Mouse (Mus musculus) adrenal gland, postnatal 36 days (tissue): ENCODE measurements at regions not wholly inside any gene's neighbourhood (a gene's known extent, or its start where the extent isn't known, plus 50 kb on each side); places are given as distances from the start of the nearest gene placed in this dataset.
"Not testable (repeated sequence)": the region's sequence is repeated elsewhere in the genome, so short reads cannot be mapped to it uniquely, and the experiment has no call there.

Experiments
- DNase-seq, 2 experiments: peaks; one replicate each; pipeline ENCODE4 v3.0.0; 2021; ENCODE audit warnings: mixed read lengths in 1 of 2

DNA sequence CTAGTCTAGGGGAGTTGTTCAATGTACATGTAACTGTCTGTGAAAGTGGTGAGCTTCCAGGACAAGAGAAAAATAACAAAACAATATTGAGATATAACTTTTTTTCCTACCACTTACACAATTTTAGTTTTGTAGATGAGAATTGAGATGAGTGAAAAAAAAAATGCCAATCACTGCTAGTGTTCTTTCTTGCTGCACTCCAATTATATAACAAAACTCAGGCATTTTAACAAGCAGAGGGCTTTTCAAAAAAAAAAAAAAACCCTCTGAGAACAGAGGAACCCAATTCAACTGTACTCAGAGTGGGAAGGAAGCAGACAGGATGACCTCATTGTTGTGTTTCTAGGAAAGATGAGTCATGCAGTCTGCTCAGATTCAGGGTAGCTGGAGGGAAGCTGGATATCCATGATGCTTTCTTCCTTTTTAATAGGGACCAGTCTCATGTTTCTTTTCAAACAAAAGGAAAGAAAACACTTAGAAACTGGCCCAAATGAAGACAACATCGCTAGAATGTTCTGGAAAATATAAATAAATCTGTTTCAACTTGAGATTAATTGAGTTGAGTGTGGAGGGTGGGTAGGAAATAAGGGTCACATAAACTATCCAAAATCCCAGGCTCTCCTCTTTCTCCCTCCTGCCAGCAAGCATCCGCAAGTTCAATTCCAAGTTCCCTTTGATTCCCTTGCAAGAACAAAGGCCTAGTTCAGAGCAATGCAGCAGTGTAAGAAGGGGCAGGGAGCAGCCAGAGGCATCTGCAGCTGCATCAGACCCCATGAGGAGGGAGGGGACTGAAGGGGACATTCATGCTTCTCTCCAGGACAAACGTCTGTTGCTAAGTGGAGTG, 250.6 kb downstream of the Trib2 start:
- DNase-seq: peak in 1 of 2 experiments; percentile 12

DNA sequence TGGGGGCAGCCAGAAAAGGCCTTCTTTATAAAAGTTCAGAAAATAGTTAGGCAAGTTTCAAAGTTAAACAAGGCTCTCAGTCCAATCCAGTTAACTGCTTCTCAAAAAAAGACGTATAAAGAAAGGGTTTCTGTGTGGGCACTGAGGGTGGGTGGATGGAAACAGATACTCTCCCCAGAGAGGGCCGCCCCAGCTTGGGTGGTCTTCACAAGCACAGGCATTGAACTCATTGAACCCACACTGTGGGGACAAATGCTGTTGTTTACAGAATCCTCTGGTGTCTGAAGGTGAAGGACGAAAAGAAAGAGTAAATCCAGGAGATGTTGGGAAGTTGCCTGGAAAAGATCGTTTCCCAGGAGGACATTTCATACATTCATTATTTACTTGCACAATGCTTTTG, 253.9 kb downstream of the Trib2 start:
- DNase-seq: no peak

DNA sequence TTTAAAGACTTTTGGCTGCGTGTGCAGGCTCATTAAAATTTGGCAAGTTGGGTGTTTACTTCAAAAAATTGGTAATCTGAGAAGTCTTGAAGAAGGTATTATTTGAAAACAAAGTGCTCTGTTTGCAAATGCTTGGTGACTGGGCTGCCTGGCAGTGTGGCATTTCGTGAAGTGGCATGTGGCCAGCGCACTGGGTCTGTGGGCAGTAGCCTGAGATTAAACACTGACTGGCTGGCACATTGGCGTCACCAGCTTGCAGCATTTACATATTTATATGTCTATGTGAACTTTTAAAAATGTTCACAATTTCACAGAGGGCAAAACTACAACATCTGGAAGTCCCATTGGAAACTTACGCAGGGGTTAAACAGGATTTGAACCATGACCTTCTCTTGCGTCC, 261.3 kb downstream of the Trib2 start:
- no peak for DNase-seq

DNA sequence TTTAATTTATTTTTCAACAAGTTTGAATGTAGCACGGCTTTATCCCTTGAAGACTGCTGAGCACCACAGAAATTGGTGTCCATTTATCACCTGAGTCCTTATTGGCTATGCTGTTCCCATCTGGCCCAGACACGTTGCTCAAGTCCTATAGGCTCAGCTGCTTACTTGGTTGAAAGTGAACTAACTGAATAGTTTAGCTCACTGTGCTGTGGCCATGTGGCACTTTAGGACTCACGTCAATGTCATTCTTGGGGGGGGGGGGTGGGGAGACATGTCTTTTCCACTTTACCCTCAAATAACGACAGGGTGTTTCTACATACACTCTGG, 263.1 kb downstream of the Trib2 start:
- DNase-seq: no peak

DNA sequence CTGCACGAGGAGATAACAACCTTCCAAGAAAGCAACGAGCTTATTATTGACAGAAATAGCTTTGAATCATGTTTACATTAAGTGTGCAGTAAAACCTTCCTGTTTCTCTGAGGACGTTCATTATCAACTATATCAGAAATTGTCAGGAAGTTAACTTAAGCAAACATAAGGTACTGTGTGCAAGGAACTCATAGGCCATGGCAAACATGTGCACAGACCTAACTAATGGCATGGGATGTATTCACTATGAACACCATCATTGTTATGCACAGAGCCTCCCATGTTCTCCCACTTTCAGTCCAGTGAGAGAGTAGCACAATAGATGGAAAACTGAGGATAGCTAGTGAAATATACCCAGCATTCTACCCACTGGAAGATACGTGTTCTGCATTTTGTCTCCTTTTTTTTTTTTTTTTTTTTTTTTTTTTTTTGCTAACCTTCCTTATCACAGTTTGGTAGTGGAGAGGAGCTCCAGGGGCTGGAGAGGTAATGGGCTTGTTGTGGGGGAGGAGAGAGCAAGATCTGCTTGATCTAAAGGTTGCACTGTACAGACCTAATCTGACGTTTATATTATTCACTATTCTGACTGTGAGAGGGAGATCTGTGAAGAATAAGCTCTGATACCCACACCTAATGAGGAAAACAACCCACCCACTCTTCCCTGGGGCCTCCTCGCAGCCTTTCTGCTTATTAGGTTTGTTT, 263.6 kb downstream of the Trib2 start:
- no peak for DNase-seq

DNA sequence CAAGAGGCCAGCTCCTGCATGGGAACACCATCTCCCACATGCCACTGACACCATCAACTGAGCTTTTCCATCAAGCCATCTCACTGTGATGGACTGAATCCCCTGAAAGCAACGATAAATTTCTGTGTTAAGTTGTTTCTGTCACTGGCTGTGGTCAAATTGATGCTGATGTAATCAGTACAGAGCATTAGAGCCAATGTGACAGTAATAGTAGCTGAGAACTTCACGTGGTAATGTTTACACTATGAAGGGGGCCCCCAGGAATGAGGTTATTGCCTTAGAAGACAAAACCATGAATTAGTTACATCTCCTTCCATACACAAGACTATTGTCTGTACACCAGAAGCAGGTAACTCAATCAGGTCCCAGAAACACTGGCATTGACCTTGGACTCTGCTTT, 264.5 kb downstream of the Trib2 start:
- no peak for DNase-seq

DNA sequence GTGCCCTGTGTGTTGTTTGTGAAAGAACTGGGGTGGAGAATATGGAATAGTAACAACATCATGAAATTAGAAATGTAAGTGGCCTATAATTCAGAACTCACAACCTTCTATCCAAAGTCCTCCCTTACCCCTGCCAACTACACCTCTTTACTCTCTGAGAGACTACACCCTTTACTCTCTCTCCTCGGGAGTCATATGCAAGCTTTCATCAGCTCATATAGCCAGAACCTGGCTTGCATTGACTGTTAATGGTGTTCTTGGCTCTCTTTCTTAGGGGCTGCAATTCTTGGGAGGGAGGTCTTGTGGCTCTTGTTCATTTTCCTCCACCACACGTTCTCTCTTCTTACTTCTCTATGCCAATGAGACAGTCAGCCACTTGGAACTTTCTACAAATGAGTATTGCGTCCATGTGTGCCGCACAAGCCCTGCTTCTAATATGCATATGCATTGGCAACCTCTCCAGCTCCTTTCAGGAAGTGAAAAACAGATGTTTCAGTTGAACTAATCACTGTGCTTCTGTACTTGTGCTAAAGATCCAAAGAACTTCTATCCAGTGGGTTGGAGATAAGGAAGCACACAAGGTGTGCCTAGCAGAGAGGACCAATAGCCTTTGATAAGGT, 265.3 kb downstream of the Trib2 start:
- DNase-seq: no peak

DNA sequence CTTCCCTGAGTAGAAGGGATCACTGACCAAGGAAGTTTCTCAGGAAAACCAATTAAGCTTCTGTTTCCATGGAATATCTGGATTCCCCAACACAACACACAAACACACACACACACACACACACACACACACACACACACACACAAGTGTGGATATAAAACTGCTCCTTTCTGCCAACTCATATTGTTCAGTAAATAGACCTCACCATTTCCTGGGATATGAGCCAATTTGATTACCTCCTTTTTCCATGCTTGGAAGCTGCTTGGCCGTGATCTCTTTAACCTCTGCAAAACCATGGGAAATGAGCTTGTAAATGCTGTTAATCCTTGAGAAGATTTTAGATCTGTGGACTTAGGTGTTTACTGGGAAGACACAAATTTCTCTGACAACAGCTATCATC, 272.4 kb downstream of the Trib2 start:
- DNase-seq: peak in 1 of 2 experiments; percentile 2

DNA sequence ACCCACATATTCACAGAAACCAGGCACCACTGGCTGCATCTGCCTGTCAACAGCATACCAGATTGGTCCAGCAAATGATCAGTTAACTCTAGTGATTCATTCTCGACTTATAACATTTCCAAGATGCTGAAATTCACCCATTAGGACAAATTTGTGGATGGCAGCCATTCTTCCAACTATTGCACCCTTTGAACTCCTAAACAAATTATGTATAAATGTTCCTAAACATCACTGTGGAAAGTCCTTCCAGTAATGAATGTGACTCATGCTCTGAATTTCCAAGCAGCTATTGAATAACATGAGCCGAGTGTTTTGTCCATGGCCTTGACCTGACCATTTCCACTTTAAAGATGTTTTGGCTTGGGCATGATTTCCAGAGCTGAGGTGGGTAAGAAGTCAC, 274.2 kb downstream of the Trib2 start:
- DNase-seq: peak in 1 of 2 experiments; percentile 7

DNA sequence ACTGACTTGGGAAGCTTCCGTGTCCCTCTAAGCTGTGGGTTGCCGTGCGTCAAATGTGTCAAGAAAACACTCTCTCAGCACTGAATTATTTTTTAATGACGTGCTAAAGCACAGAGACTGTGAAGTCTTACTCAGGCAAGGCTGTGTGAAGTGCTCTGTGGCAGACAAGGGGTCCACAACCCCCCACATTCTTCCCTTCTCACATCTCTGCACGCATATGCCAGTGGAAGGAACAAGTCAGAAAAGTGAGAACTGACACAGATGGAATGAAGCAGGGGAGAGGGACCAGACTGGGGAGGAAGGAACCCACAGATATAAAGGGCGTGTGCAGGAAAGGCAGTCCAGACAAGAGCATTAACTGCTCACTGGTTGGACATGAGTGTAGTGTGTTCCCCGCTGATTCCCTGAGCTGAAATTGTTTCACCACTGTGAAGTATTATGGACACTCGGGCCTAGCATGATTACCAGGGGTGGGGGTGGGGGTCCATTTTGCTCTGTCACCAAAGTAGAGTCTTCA, 279.8 kb downstream of the Trib2 start:
- no peak for DNase-seq

DNA sequence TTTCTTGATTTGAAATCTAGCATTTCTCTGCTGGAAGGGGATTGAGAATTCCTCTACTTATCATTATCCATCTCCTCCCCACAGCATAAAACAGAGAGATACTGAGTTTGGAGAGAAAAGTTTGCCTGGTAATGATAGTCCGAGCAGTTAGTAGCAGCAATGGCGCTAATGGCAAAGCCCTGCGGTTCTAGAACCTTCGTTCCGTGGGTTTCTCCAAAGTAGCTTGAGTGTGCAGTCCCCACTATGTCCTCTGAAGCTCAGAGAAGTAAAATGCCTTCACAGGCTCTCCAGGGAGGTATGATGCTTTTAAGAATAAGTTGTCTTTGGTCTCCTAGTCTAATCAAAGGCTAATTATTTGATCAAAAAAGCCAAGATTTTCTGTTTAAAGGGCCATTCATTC, 280.5 kb downstream of the Trib2 start:
- DNase-seq: no peak

DNA sequence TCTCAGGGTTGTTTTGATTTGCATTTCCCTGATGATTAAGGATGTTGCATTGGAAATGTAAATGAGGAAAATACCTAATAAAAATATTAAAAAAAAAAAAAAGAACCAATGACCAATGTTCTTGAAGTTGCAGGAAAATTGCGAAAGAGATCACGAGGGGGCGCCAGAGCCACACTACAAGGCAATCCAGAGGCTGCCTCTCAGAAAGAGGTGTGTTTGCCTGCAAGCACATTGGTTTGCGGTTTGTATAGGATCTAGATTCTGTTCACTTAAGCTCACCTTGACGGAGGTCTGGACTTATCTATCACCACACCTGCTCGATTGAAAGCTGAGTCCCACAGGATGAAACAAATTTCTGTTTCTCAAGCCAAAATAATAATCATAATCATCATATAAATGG, 280.9 kb downstream of the Trib2 start:
- peak; percentile 83 to 89 for DNase-seq

DNA sequence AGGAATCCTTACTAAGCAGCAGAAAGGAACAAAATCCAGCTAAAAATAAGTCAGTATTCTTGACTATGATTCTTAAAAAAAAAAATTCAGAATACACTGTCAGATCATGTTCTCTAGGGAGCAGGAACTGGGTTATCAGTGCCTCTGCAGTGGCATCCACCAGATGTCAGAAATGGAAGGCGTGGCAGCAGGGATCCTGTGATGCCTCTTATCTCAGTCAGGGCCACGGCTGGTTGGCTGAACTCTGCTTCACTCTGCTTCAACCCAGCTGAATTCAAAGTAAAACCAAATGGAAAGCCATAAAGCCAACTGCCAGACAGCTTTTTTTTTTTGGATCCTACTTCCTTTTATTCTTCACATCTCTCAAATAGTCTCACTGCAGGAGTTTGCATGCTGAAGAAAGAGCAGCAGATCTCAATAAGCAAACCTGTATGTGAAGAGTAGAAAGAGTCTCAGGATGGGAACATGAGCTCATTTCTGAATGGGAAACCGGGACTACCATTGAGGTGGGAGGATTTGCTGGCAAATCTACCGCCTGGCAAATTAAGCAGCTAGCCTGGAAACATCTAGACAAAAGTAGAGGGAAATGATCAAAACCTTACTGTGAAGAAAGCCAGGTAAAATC, 295.8 kb downstream of the Trib2 start:
- no peak for DNase-seq

DNA sequence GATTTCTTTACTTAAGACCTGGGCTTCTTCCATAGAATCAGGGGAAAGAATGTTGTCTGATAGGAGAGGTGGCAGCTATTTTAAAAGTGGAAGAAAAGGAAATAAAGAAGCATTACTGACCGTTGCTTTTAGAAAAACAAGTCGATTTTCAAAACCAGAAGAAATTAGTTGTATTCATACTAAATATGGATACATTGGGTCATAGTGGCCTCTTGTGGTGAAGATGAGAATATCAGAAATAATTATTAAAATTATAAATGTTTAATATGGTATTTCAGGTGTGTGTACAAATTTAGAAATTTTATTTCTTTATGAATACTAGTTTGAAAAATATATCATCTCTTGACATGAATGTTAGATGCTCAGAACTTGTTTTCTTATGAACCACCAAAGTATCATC, 304.7 kb downstream of the Trib2 start:
- DNase-seq: no peak

DNA sequence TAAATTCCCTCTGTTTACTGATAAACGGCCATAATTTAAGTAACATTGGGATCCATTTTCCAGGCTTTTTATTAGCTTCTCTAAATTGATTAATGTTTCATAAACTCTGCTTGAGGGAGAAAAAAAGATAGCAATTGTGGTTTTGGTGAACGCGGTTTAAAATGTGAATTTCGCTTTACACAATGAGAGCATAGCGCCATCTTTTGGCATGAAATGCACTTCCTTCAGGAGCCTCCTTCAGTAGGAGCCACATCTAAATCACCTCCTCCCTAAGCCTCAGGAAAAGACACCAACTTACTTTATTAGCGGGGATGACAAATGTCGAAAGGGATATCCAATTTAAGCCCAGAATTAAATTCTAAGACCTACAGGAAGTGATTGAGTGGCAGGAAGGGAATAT, 309.1 kb downstream of the Trib2 start:
- no peak for DNase-seq

DNA sequence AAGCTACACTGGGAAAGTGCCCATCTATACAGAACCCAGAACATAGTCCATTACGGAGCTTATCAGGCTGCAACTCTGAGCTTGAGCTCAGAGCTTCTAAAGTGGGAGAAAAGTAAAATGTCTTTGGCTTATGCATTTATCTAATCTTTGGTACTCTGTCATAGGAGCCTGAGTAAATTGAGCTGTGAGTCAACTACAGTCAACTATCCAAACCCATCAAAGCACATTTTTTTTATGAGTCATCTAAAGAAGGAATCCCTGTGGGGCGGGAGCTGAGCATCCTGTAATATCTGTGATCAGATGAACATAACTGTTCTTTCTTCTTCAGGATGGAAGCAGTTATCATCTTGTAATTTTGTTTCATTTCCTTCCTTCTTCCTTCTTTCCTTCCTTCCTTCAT, 323.1 kb downstream of the Trib2 start:
- DNase-seq: no peak

DNA sequence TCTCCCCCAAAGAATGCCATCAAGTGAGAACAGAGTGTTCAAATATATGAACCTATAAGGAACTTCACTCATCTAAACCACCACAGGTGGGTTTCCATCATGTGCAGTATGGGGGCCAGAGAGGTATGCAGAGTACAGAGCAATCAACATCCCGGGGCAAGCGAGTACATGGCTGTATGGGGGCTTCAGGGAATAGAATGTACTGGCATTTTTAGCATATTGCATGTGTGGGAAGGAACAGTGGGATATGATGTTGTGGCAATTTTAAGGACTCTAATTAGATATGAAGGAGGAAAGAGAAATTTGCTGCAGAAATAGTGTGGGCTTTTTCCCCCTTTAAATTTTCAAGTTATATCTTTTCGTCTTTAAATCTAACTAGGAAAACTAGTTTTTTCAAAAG, 344.0 kb downstream of the Trib2 start:
- no peak for DNase-seq

DNA sequence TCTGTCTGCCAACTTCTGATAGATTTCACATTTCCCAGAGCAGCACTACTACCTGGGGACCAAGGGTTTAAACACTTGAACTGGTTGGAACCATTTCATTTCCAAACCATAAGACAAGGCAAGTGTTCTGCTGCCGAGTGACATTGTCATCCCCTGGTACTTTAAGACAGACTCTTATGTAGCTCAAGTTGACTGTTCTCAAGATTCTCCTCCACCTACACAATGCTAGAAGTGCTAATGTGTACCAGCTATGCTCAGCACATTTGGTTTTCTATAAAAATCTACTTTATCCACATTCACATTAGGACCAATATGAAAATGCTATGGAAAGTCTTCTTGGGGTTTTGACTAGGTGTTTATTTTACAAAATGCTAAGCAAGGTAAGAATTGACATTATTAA, 357.3 kb downstream of the Trib2 start:
- DNase-seq: no peak

DNA sequence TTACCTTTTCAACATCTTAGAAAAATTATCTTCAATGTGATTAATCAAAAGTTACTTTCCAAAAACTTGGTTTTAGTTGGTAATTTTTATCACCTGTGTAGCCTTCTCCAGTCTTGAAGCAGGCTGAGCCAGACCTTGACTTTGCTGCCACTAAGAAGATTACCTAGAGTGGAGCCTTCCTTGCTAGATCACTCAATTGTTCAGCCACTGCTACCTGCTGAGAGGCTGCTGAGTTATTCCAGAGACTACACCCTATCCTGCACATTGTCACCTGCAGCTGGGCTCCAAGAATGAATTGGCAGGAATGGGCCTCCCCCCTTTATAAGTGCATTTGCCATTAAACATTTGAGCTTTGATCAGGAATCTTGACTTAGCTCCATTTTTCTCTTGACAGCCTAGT, 360.4 kb downstream of the Trib2 start:
- DNase-seq: not testable (repeated sequence)

DNA sequence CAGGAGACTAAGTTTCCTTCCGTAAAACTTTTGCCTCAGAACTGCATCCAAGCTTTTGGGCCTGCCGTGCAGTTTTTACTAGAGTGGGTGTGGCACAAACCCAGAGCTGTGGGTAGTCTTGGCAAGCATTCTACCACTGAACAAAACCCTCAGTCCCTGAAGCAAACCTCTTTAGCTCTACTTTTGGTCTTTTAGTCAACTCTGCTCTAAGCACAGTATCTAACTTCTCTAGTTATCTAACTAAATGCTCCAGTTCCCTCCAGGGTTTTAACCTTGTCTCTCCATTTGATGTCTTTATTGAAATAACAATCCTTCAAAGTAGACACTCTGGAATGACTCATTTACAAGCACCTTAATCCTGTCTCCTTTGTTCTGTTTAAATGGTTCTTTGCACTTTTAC, 361.0 kb downstream of the Trib2 start:
- no peak for DNase-seq

DNA sequence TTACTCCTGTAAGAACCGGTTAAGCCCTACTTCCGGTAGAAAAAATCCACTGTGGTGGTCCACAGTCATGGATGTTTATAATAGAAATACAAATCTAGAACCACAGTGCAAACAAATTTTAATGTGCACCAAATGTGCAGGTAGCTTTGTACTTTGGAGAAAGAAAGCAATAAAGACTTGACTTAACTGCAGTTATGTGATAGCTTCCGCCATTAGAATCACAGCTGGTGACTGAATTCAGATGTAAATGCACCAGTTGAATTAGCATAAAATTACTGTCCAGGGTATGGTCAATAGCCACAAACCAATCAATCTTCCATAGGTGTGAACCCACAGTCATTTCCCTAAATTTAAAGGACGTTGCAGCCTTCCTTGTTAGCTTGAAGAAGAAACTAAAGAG, 367.2 kb downstream of the Trib2 start:
- DNase-seq: no peak

DNA sequence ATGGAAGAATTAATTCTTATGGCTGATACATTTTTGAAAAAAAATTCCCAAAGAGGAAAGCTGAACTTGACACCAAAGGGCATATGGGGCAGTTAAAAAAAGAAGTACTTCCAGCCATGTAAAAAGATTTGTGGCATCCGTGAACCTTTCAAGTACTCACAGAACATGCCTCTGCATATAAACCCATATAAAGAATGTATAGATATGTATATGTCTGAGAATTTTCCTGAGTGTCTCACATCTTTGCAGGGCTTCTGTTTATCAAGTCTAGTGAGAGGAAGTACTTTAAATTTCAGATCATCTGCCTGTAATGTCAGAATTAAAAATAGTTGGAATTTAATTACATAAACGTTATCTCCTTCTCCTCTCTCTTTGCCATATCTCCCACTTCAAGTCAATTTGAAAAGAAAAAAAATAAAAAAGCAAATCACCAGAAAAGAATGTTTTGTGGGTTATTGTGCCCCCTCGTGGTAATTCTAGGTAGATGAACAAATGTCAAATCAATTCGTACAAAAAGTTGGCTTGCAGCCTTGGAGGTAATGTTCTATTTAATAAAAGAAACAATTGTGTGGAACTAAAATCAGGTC, 400.4 kb downstream of the Trib2 start:
- DNase-seq: peak in 1 of 2 experiments; percentile 9
